Mouse (Mus musculus): ENCODE data around the gene 4930453N24Rik. TPM values are rescaled to one million over a fixed set of nuclear protein-coding genes. Genes with fewer than 3 reads are reported as not detected.

4930453N24Rik gene
- total RNA-seq, 2 experiments from 2014 or later: 20.5 to 23.3 TPM

GRCm38 (mm10) chr16:64723273-64724057 lies 47.5 kb downstream of the 4930453N24Rik start:
- intact Hi-C loops (cut with DNase I): loop anchor here (5.0 kb wide), 1 partner anchor 866 kb away; no protein-coding TSS in a partner anchor
- DNase-seq: peak; percentile 73

GRCm38 (mm10) chr16:64721542-64721941 lies 49.4 kb downstream of the 4930453N24Rik start:
- no peak for DNase-seq
- intact Hi-C loops (cut with DNase I): loop anchor here (5.0 kb wide), 1 partner anchor 864 kb away; no protein-coding TSS in a partner anchor

GRCm38 (mm10) chr16:64719096-64719495 lies 51.9 kb downstream of the 4930453N24Rik start:
- intact Hi-C loops (cut with DNase I): no loop called here
- no peak for DNase-seq

GRCm38 (mm10) chr16:64717814-64718213 lies 53.1 kb downstream of the 4930453N24Rik start:
- no peak for DNase-seq

GRCm38 (mm10) chr16:64711816-64712215 lies 59.1 kb downstream of the 4930453N24Rik start:
- DNase-seq: peak; percentile 91
- intact Hi-C loops (cut with DNase I): no loop called here

More at GRCm38 (mm10) chr16:64717814-64718213, 53.1 kb downstream of the 4930453N24Rik start:
- intact Hi-C loops (cut with DNase I): no loop called here

Other genes with a start within 250 kb of the 4930453N24Rik start
- gene Csnka2ip, start 168.8 kb downstream of the 4930453N24Rik start, total RNA-seq (2021): under 1 TPM; 0.48 to 0.68 TPM
- 10 to 100 TPM; 13.6 to 15.7 TPM for gene Zfp654, start 80.5 kb upstream of the 4930453N24Rik start, total RNA-seq (2021)
- 10 to 100 TPM; 76.0 to 87.3 TPM for gene Cggbp1, start 80.8 kb upstream of the 4930453N24Rik start, total RNA-seq (2021)